ENCODE assay signal across 27 mouse cellular contexts in genomic region chr17:75470325-75470724, GRCm38 (mm10). TPM values are rescaled to one million over a fixed set of nuclear protein-coding genes. Genes with fewer than 3 reads are reported as not detected.
"Had no signal": no experiment of that assay in that cellular context is flagged by ENCODE, and none has a peak within 500 bp of the region (broad histone marks: within the 10 kb centered on the region; RNA-seq: fewer than 3 reads in every experiment).

No protein-coding gene starts in this region.

- H3K4me3 ChIP-seq: gastrocnemius, adult 2 months; heart, embryonic 13.5 days; heart, embryonic 15.5 days; hindbrain, embryonic 13.5 days; hindbrain, embryonic 15.5 days; kidney, embryonic 15.5 days; layer of hippocampus, adult 2 months; left cerebral cortex, adult 2 months; limb, embryonic 10.5 days; limb, embryonic 12.5 days had no signal

- DNase-seq: gastrocnemius, adult 2 months; gastrocnemius, postnatal 10 days; gastrocnemius, postnatal 25 days; heart, adult 18-20 months; heart, postnatal 14 days; heart, postnatal 36 days; kidney, adult 11 months; kidney, adult 2 months; kidney, adult 9 months; kidney, postnatal 14 days; kidney, postnatal 36 days; liver had no signal

- H3K27ac ChIP-seq: gastrocnemius, adult 2 months; heart, embryonic 13.5 days; heart, embryonic 15.5 days; hindbrain, embryonic 13.5 days; hindbrain, embryonic 15.5 days; hindbrain, postnatal 0 days; kidney, embryonic 15.5 days; kidney, postnatal 0 days; layer of hippocampus, adult 2 months; left cerebral cortex, adult 2 months; limb, embryonic 10.5 days; limb, embryonic 12.5 days had no signal

- H3K27me3 ChIP-seq: heart, embryonic 13.5 days; heart, embryonic 15.5 days; hindbrain, embryonic 13.5 days; hindbrain, embryonic 15.5 days; kidney, embryonic 15.5 days had no signal

- H3K4me2 ChIP-seq: heart, embryonic 11.5 days; heart, embryonic 13.5 days; heart, embryonic 15.5 days; hindbrain, embryonic 13.5 days; hindbrain, embryonic 15.5 days; kidney, embryonic 15.5 days; limb, embryonic 12.5 days; liver, embryonic 11.5 days had no signal

- H3K9me3 ChIP-seq: heart, embryonic 13.5 days; heart, embryonic 15.5 days; hindbrain, embryonic 13.5 days; hindbrain, embryonic 15.5 days; kidney, embryonic 15.5 days; limb, embryonic 10.5 days; limb, embryonic 12.5 days had no signal

- H3K36me3 ChIP-seq: heart, embryonic 13.5 days; heart, embryonic 15.5 days; hindbrain, embryonic 13.5 days; hindbrain, embryonic 15.5 days; kidney, embryonic 15.5 days; limb, embryonic 10.5 days; limb, embryonic 12.5 days had no signal

- ATAC-seq: hindbrain, postnatal 0 days; intestine, embryonic 16.5 days had no signal

- H3K9ac ChIP-seq: heart, embryonic 13.5 days; heart, embryonic 15.5 days; hindbrain, embryonic 13.5 days; hindbrain, embryonic 15.5 days; kidney, embryonic 15.5 days; limb, embryonic 12.5 days had no signal

RNA-seq across cellular contexts. Expression of gene Rasgrp3, which starts 34.6 kb away (rescaled TPM):
- total RNA-seq: granulocyte monocyte progenitor cell, adult 5-6 weeks had no signal
